Mouse (Mus musculus) lung, postnatal 10 days (tissue): ENCODE measurements around the gene Wap.

Experiments
- DNase-seq: peaks from one replicate; pipeline ENCODE4 v3.0.0; 2021

Wap gene

GRCm38 (mm10) chr11:6596205-6596604 lies 42.2 kb downstream of the Wap start:
- DNase-seq = no peak

- DNase-seq = no peak
Observed at GRCm38 (mm10) chr11:6595339-6595738, 43.1 kb downstream of the Wap start.

GRCm38 (mm10) chr11:6594845-6595244 lies 43.6 kb downstream of the Wap start:
- DNase-seq = no peak

- DNase-seq = no peak
Observed at GRCm38 (mm10) chr11:6593406-6593805, 45.0 kb downstream of the Wap start.

DNA sequence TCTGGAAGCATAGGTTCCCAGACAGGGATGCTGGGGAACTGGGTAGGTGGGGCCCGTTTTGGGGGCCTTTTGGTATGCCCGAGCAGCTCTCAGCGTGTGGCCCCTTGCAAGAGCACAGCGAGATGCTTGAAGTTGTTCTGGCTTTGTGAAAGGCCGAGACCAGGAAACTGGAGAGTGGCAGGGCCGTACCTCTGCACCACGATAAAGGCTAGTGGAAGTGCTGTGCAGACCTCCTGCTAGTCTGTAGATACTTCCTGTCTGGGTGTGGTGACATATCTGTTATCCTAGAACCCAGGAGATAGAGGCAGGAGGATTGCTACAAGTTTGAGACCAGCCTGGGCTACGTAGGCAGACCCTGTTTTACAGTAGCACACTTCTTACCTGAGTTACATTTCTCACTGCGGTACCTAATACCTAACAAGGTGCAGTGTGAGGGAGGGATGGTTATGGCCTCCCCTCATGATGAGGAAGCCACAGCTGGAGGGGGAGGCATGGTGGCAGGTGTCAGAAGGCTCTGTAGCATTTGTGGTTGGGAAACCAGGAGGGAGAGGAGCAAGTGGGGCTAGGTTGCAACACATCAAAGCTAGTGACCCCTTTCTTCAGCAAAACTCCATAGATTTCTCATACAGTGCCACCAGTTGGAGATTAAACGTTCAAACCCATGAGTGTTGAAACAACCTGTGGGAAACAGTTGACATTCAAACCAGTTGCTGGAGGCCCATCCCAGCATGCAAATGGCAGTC lies 47.3 kb downstream of the Wap start:
- no peak for DNase-seq

DNA sequence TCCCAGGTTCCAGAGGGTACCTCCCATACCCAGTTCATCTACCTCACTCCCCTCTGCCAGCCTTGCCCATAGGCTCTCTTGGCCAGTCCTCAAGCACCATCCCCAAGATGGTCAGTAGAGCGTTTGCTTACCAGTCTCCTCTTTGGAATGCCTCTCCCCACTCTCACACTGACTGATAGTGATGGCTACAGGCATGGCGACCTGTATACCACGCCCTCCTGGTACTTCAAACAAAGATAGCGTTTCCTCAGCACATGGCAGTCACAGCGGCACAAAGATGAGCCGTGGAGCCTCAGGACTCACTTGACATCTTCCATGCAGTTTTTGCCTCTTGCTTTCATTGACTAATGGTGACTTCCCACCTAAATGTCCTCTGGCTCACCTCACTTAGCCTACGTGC lies 48.6 kb downstream of the Wap start:
- no peak for DNase-seq

DNA sequence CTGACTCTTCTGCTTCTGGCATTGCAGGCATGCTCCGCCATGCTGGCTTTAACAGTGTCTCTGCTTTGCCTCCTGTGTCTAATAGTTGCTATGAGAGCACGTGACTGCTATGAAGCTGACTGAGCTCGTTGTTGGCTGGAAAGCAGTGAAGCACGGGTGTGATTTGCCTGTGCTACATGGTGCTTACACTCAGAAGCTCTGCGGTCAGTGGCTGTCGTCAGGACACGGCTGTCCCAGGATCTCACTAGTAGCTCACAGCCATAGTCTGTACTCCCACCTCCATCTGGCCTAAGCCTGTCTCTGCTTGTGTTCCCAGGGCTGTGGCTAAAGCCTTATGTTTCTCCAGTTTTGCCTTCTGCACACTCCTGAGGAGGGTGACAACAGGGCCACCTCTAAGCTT lies 50.1 kb downstream of the Wap start:
- DNase-seq = no peak

GRCm38 (mm10) chr11:6587249-6587940 lies 51.0 kb downstream of the Wap start:
- DNase-seq = no peak

GRCm38 (mm10) chr11:6586660-6587059 lies 51.8 kb downstream of the Wap start:
- DNase-seq = no peak

GRCm38 (mm10) chr11:6585748-6586147 lies 52.7 kb downstream of the Wap start:
- DNase-seq = no peak
